Mouse (Mus musculus): Measurements from ENCODE around the gene Abhd5.

Abhd5 gene

DNA sequence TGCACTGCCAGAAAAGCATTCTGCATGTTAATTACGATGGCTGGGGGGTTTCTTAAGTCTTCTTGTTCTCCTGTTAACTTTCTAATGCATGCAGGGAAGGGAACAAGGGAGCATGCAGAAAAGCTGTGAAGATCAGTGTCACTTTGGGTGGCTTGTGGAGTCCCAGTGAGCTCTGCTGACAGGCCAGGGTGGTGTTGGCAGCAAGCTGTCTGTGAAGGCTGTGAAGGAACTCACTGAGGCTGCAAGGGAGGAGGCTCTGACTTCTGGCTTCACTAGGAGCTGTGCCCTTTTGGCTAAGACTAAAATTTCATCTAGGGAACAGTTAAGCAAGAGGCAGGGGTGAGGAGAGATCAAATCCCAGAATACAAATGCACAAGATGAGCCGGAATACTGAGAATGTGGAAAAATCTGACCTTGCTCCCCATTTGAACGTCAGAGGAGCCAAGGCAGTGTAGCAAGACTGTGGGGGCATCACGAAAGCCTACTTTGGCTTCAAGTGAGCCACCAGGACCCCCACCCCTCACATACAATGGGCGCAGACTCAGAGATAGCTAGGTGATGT lies 68.9 kb downstream of the Abhd5 start:
- DNase-seq = peak in 1 of 2 experiments; percentile 31

DNA sequence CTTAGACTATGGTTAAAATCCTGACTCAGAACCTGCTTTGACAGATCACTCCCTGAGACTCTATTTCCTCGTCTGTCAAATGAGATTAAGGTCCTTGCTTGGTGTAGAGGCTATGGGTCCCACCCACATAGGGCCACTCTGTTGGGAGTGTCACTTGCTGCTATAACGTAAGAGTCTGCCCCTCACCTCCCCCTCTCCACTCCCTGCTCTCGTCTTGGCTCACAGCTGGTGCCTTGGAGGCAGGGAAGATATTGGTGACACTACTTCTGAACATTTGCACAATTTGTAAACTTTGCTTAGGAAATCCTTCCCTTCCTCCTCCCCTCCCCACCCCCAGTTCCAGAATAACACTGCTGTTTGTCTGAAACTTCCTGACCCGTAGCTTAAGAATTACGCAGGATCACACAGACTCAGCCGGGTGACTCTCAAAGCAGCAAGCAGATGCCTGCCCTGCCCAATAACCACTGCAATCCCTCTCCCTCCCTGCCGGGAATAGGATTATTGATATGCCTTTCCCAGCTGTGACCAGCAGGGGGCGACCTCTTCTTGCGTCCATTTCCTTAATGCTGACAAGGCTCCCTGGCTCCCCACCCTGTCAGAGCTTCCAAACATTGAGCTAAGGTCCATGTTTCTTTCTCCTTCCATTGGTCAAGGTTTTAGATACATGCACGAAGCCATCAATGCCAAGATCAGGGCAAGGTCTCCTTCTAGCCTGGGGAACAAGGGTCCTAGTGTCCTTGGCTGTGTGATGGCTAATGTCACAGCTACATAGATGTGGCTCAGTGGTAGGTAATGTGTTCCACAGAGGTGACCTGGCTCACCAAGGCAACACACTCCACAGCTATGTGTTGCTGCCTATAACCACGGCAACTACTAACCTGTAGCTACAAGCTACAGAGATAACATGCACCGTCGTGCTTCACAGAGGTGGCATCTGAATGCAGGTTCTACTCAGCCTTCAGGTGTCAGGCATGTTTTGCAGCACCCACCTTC lies 69.7 kb downstream of the Abhd5 start:
- peak; percentile 80 to 85 for DNase-seq

DNA sequence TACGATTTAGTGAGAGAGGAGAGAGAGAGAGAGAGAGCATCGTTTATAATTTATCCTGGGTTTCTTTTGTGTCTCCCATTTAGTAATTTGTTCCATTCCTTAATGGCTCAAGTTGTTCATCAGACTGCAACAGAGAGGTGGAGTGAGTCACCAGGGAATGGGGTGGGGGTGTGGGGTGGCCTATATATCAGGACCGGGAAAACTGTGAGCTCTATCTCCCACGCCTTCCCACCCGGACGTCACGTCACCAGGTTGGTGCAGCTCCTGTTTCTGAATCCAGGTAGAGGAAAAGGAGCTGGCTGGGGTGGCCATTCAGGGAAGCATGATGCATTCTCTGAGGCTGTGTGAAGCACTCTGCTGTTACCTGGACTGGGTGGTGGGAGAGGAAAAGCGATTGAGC lies 70.5 kb downstream of the Abhd5 start:
- DNase-seq = no peak

DNA sequence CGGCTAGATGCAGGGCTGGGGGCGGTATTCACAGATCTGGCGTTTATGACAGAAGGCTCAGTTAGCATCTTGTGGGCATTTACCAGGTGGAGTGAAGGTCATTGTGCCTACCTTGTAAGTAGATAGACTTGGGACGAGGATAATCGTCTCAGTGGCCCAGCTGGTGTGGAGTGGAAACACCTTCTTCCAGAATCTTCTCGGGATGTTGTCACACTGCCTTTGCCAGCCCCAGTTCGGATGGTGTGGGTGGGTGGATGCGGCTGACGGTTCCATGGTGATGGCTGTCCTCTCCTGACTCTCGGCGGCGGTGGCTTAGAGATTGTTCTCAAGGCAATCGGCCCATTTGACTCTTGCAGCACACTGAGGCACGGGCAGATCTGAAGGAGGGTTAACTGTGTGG lies 71.3 kb downstream of the Abhd5 start:
- DNase-seq = no peak

DNA sequence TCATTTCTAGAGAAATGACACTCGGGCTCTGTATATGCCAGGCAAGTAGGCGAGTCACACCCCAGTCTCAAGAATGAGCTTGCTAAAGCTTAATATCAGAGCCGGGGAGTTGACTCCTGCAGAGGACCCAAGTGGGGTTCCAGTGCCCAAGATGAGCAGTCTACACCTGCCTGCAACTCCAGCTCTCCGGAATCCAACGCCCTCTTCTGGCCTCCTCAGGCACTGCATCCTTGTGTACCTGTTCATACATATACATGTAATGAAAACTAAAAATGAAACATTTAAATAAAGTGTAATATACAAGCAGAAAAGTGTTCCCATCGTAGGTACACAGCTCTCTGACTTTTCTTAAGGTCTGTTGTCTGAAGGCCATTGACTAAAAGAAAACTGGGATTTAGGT lies 71.7 kb downstream of the Abhd5 start:
- DNase-seq = no peak

DNA sequence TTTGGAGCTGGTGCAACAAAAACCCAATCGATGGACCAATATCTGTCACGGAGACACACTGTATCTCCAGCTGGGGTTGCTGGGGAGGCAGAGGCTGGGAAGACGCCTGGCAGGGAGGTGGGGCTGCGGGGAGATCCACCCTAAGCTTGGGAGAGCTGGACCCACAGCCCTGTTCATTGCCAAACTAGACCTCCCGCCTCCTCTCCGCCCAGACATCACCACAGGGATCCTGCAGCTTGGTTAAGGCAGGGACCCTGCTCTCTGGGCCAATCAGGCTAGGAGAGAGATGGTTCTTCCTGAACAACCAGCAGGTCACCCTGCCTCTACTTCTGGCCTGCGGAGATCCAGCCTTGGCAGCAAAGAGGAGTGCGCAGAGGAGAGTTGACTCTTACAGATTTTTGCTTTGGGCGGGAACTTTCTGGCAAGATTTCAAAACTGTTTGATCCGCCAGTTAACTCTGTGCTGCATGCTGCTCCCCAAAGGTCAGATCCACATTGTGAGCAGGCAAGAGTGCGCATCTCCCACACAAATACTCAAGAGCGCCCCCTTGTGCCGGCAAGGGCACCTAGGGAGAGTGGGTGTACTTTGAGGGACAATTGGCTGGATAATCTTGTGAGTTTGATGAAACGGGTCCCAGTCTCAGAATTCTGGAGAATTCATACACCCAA lies 73.7 kb downstream of the Abhd5 start:
- peak; percentile 47 to 52 for DNase-seq

DNA sequence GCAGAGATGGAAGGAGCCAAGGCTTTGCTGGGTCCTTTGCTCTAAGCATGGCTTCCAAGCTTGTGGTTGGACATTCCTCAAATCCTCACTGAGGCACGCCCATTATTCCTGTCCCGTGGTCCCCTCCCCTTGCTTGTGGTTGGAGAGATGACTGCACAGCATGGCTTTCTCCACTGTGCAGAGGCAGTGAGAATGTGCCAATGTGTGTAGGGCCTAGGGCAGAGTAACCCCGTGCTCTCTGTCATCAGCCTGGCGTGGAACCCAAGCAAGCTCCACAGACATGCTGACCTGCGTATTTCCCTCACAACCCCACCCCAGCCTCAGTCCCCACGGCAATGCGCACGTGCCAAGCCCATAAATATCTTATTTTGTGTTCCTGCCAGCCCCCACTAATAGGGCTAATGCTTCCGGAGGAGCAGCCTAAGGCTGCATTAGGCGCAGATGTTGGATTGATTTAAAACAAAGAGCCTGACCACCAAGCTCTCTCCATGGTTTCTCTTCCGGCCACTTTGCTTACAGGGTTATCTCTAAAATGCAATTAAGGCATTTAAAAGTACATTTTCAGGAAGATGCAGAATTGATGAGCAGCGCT lies 77.7 kb downstream of the Abhd5 start:
- no peak for DNase-seq

DNA sequence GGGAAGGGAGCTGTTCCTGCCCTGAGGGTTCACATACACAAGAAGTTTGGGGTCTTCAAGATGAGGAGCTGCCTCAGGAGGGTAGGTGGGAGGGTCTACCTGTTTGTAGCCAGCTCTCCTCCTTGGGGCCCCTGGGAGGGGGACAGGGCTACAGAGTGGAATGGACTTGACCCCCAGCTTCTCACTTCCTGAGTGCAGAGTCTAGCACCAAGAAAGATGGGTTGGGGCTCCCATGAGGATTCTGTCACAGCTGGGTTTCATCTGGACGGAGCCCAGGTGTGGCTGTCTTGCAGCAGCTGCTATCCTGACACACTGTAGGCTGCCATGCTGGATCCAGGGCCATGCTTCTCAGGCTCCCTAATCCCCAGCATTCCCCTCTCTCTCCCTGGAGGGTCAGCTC lies 78.3 kb downstream of the Abhd5 start:
- no peak for DNase-seq

All from lung, adult 18-20 months (tissue).